Mouse (Mus musculus) forebrain, embryonic 13.5 days (tissue): ENCODE results near the gene Pkn1. TPM values are rescaled to one million over a fixed set of nuclear protein-coding genes. Genes with fewer than 3 reads are reported as not detected.

ENCODE experiments used
- ATAC-seq: fragments of 200-750 bp; cut with Nextera tagmentation; 2 replicates; pipeline ENCODE4 v1.8.0; 2017
- H3K27ac ChIP-seq: fragments of 300-500 bp; sonication (generic); 2 replicates; pipeline ENCODE4 v1.5.1; 2015; ENCODE audit warnings: inconsistent platforms, mild to moderate bottlenecking, moderate library complexity
- H3K27me3 ChIP-seq: fragments of 300-500 bp; sonication (generic); 2 replicates; pipeline ENCODE4 v1.6.1; 2015; ENCODE audit warnings: mild to moderate bottlenecking, inconsistent platforms
- H3K36me3 ChIP-seq: fragments of 300-500 bp; sonication (generic); 2 replicates; pipeline ENCODE4 v1.6.1; 2015; ENCODE audit warnings: mild to moderate bottlenecking, inconsistent platforms; ENCODE audit not compliant: poor library complexity, severe bottlenecking
- H3K4me1 ChIP-seq: fragments of 300-500 bp; sonication (generic); 2 replicates; pipeline ENCODE4 v1.6.1; 2015; ENCODE audit warnings: inconsistent platforms
- H3K4me2 ChIP-seq: fragments of 300-500 bp; sonication (generic); 2 replicates; pipeline ENCODE4 v1.6.1; 2015; ENCODE audit warnings: inconsistent platforms, mild to moderate bottlenecking, moderate library complexity
- H3K4me3 ChIP-seq: fragments of 300-500 bp; sonication (generic); 2 replicates; pipeline ENCODE4 v1.5.1; 2015; ENCODE audit warnings: mild to moderate bottlenecking, inconsistent platforms
- H3K9ac ChIP-seq: fragments of 300-500 bp; sonication (generic); 2 replicates; pipeline ENCODE4 v1.6.1; 2015; ENCODE audit warnings: mild to moderate bottlenecking, inconsistent platforms
- H3K9me3 ChIP-seq: fragments of 300-500 bp; sonication (generic); replicated peaks from 2 replicates; pipeline ENCODE4 v1.6.1; 2016; ENCODE audit warnings: inconsistent platforms
- WGBS: fragments of 180-500 bp; shearing (Covaris S2); methylation state at CpG from one replicate; pipeline ENCODE4 v1.1.7; 2015; 5-methylcytosine and 5-hydroxymethylcytosine counted together
- polyA plus RNA-seq: library from polyadenylated mRNA; unstranded; fragments of >200 nt; fragmentation: Nextera tagmentation; extraction: Ambion mirVana; gene quantifications from 2 replicates; pipeline ENCODE4 v1.2.1, GENCODE M21; 2015

Pkn1 gene
- polyA plus RNA-seq, 1 experiment from 2014 or later, result 25.6 TPM

GRCm38 (mm10) chr8:83656484-83657246 lies 42.3 kb downstream of the Pkn1 start:
- H3K9me3 ChIP-seq, result no peaks in the 10 kb centered on the region
- no peak for ATAC-seq
- peaks cover 39% of the 10 kb centered on the region for H3K4me1 ChIP-seq
- H3K4me2 ChIP-seq, result no peak overlapping the region
- H3K27me3 ChIP-seq, result no peaks in the 10 kb centered on the region
- peaks cover 17% of the 10 kb centered on the region; the same call in 1 of the 2 replicates for H3K36me3 ChIP-seq
- no peak overlapping the region for H3K27ac ChIP-seq
- H3K9ac ChIP-seq, result no peak overlapping the region
- 83% methylated on average over 13 of the region's 13 CpGs for WGBS
- no peak overlapping the region for H3K4me3 ChIP-seq

- Histone ChIP-seq H3K9ac (no peak overlapping the region), H3K36me3 (peaks cover 17% of the 10 kb centered on the region; the same call in 1 of the 2 replicates), H3K4me3 (no peak overlapping the region), H3K27me3 (no peaks in the 10 kb centered on the region), H3K4me1 (peaks cover 34% of the 10 kb centered on the region), H3K4me2 (no peak overlapping the region), H3K27ac (no peak overlapping the region), H3K9me3 (no peaks in the 10 kb centered on the region)
- 96% methylated on average over 9 of the region's 9 CpGs for WGBS
- no peak for ATAC-seq
Observed at GRCm38 (mm10) chr8:83656043-83656442, 42.9 kb downstream of the Pkn1 start.

- Histone ChIP-seq H3K4me2 (no peak overlapping the region), H3K4me1 (peaks cover 21% of the 10 kb centered on the region), H3K27me3 (no peaks in the 10 kb centered on the region), H3K27ac (no peak overlapping the region), H3K36me3 (peaks cover 17% of the 10 kb centered on the region; the same call in 1 of the 2 replicates), H3K4me3 (no peak overlapping the region), H3K9me3 (no peaks in the 10 kb centered on the region), H3K9ac (no peak overlapping the region)
- no peak for ATAC-seq
- WGBS, result 94% methylated on average over 6 of the region's 6 CpGs
Observed at GRCm38 (mm10) chr8:83654725-83655124, 44.3 kb downstream of the Pkn1 start.

- Histone ChIP-seq H3K9ac (peak overlapping the region; percentile 90), H3K9me3 (no peaks in the 10 kb centered on the region), H3K4me1 (peaks cover 21% of the 10 kb centered on the region), H3K27me3 (no peaks in the 10 kb centered on the region), H3K4me2 (peak overlapping the region; percentile 89), H3K27ac (no peak overlapping the region), H3K4me3 (peak overlapping the region; percentile 88), H3K36me3 (peaks cover 14% of the 10 kb centered on the region; the same call in 1 of the 2 replicates)
- no peak for ATAC-seq
- WGBS, result 52% methylated on average over 10 of the region's 10 CpGs
Observed at GRCm38 (mm10) chr8:83653662-83654017, 45.3 kb downstream of the Pkn1 start.

- WGBS, result 3% methylated on average over 46 of the region's 46 CpGs
- 0 out of 2 replicates have a peak overlapping the region, but pooled peaks have one; percentile 7 for H3K27ac ChIP-seq
- peak overlapping the region; percentile 89 for H3K4me2 ChIP-seq
- H3K4me1 ChIP-seq, result peaks cover 21% of the 10 kb centered on the region
- H3K4me3 ChIP-seq, result peak overlapping the region; percentile 88
- H3K27me3 ChIP-seq, result no peaks in the 10 kb centered on the region
- no peaks in the 10 kb centered on the region for H3K9me3 ChIP-seq
- H3K36me3 ChIP-seq, result peaks cover 13% of the 10 kb centered on the region; the same call in 1 of the 2 replicates
- peak overlapping the region; percentile 90 for H3K9ac ChIP-seq
- no peak; the same call in 1 of the 2 replicates for ATAC-seq
Observed at GRCm38 (mm10) chr8:83652744-83653661, 46.0 kb downstream of the Pkn1 start.

GRCm38 (mm10) chr8:83652030-83652743 lies 46.8 kb downstream of the Pkn1 start, which contains the start of gene Gipc1:
Gene Gipc1 (plus strand): TSS chr8:83652677.
- H3K4me3 ChIP-seq, result peak within 1 kb of the TSS; percentile 88
- peak; percentile 99 for ATAC-seq
- 4% methylated on average over 50 of the region's 50 CpGs for WGBS
- H3K4me1 ChIP-seq, result peaks cover 21% of the 10 kb centered on the region
- H3K27ac ChIP-seq, result peak within 1 kb of the TSS; percentile 88
- H3K4me2 ChIP-seq, result peak within 1 kb of the TSS; percentile 89
- H3K36me3 ChIP-seq, result peaks cover 8% of the 10 kb centered on the region; the same call in 1 of the 2 replicates
- peak within 1 kb of the TSS; percentile 90 for H3K9ac ChIP-seq
- H3K27me3 ChIP-seq, result no peaks in the 10 kb centered on the region
- H3K9me3 ChIP-seq, result no peaks in the 10 kb centered on the region

GRCm38 (mm10) chr8:83649699-83650098 lies 49.3 kb downstream of the Pkn1 start:
- Histone ChIP-seq H3K9ac (no peak overlapping the region), H3K27ac (no peak overlapping the region), H3K9me3 (no peaks in the 10 kb centered on the region), H3K4me3 (no peak overlapping the region), H3K36me3 (no peaks in the 10 kb centered on the region), H3K4me1 (peaks cover 19% of the 10 kb centered on the region), H3K4me2 (no peak overlapping the region), H3K27me3 (no peaks in the 10 kb centered on the region)
- ATAC-seq, result no peak
- 93% methylated on average over 6 of the region's 6 CpGs for WGBS

- Histone ChIP-seq H3K4me3 (no peak overlapping the region), H3K4me1 (peaks cover 5% of the 10 kb centered on the region), H3K27me3 (no peaks in the 10 kb centered on the region), H3K27ac (no peak overlapping the region), H3K9me3 (no peaks in the 10 kb centered on the region), H3K36me3 (no peaks in the 10 kb centered on the region), H3K9ac (no peak overlapping the region), H3K4me2 (no peak overlapping the region)
- WGBS, result 87% methylated on average over 4 of the region's 4 CpGs
- ATAC-seq, result no peak
Observed at GRCm38 (mm10) chr8:83648031-83648430, 50.9 kb downstream of the Pkn1 start.

- Histone ChIP-seq H3K27ac (no peak overlapping the region), H3K27me3 (no peaks in the 10 kb centered on the region), H3K36me3 (no peaks in the 10 kb centered on the region), H3K4me2 (no peak overlapping the region), H3K4me3 (no peak overlapping the region), H3K9ac (no peak overlapping the region), H3K9me3 (no peaks in the 10 kb centered on the region), H3K4me1 (peaks cover 5% of the 10 kb centered on the region)
- 92% methylated on average over 11 of the region's 11 CpGs for WGBS
- no peak for ATAC-seq
Observed at GRCm38 (mm10) chr8:83647511-83647910, 51.5 kb downstream of the Pkn1 start.

GRCm38 (mm10) chr8:83639649-83640048 lies 59.3 kb downstream of the Pkn1 start:
- Histone ChIP-seq H3K36me3 (no peaks in the 10 kb centered on the region), H3K27me3 (peaks cover 3% of the 10 kb centered on the region; the same call in 1 of the 2 replicates), H3K4me3 (no peak overlapping the region), H3K4me2 (no peak overlapping the region), H3K9me3 (no peaks in the 10 kb centered on the region; the same call in 1 of the 2 replicates), H3K9ac (no peak overlapping the region), H3K4me1 (no peaks in the 10 kb centered on the region), H3K27ac (no peak overlapping the region)
- WGBS, result 72% methylated on average over 5 of the region's 5 CpGs
- no peak for ATAC-seq

- Histone ChIP-seq H3K27ac (no peak overlapping the region), H3K4me1 (no peaks in the 10 kb centered on the region), H3K9ac (no peak overlapping the region), H3K4me2 (no peak overlapping the region), H3K27me3 (peaks cover 3% of the 10 kb centered on the region; the same call in 1 of the 2 replicates), H3K4me3 (no peak overlapping the region), H3K9me3 (no peaks in the 10 kb centered on the region; the same call in 1 of the 2 replicates), H3K36me3 (no peaks in the 10 kb centered on the region)
- no peak for ATAC-seq
- WGBS, result 71% methylated on average over 4 of the region's 4 CpGs
Observed at GRCm38 (mm10) chr8:83638856-83639255, 60.1 kb downstream of the Pkn1 start.
